Mouse (Mus musculus): ENCODE data around the gene Scin.
"Not testable (repeated sequence)": the region's sequence is repeated elsewhere in the genome, so short reads cannot be mapped to it uniquely, and the experiment has no call there.

Scin gene

GRCm38 (mm10) chr12:40133573-40134271 is at the start of gene Scin:
Gene Scin (minus strand): TSS chr12:40134228.
- in situ Hi-C loops (cut with MboI; ENCODE audit: low sequenced_read_pairs): no loop called here

- in situ Hi-C loops (cut with MboI; ENCODE audit: low sequenced_read_pairs): no loop called here
Measured at GRCm38 (mm10) chr12:40177089-40177488, 43.1 kb upstream of the Scin start.

- in situ Hi-C loops (cut with MboI; ENCODE audit: low sequenced_read_pairs): no loop called here
Measured at GRCm38 (mm10) chr12:40176158-40176557, 42.1 kb upstream of the Scin start.

- in situ Hi-C loops (cut with MboI; ENCODE audit: low sequenced_read_pairs): not testable (repeated sequence)
Measured at GRCm38 (mm10) chr12:40175171-40175570, 41.1 kb upstream of the Scin start.

GRCm38 (mm10) chr12:40171637-40172036 is 37.6 kb upstream of the Scin start:
- in situ Hi-C loops (cut with MboI; ENCODE audit: low sequenced_read_pairs): loop anchor here (25.0 kb wide), 1 partner anchor 659 kb away; no protein-coding TSS in a partner anchor

GRCm38 (mm10) chr12:40169675-40170074 is 35.6 kb upstream of the Scin start:
- in situ Hi-C loops (cut with MboI; ENCODE audit: low sequenced_read_pairs): loop anchor here (25.0 kb wide), 1 partner anchor 657 kb away; no protein-coding TSS in a partner anchor

- in situ Hi-C loops (cut with MboI; ENCODE audit: low sequenced_read_pairs): loop anchor here (25.0 kb wide), 1 partner anchor 652 kb away; no protein-coding TSS in a partner anchor
Measured at GRCm38 (mm10) chr12:40164621-40165020, 30.6 kb upstream of the Scin start.

GRCm38 (mm10) chr12:40160777-40161176 is 26.7 kb upstream of the Scin start:
- in situ Hi-C loops (cut with MboI; ENCODE audit: low sequenced_read_pairs): loop anchor here (25.0 kb wide), 1 partner anchor 648 kb away; no protein-coding TSS in a partner anchor

GRCm38 (mm10) chr12:40154188-40154587 is 20.2 kb upstream of the Scin start:
- in situ Hi-C loops (cut with MboI; ENCODE audit: low sequenced_read_pairs): loop anchor here (25.0 kb wide), 1 partner anchor 642 kb away; no protein-coding TSS in a partner anchor

- in situ Hi-C loops (cut with MboI; ENCODE audit: low sequenced_read_pairs): loop anchor here (25.0 kb wide), 1 partner anchor 640 kb away; no protein-coding TSS in a partner anchor
Measured at GRCm38 (mm10) chr12:40152353-40153069, 18.5 kb upstream of the Scin start.

- in situ Hi-C loops (cut with MboI; ENCODE audit: low sequenced_read_pairs): no loop called here
Measured at GRCm38 (mm10) chr12:40147319-40147718, 13.3 kb upstream of the Scin start.

GRCm38 (mm10) chr12:40146510-40146909 is 12.5 kb upstream of the Scin start:
- in situ Hi-C loops (cut with MboI; ENCODE audit: low sequenced_read_pairs): no loop called here

GRCm38 (mm10) chr12:40140706-40141105 is 6.7 kb upstream of the Scin start:
- in situ Hi-C loops (cut with MboI; ENCODE audit: low sequenced_read_pairs): no loop called here

- in situ Hi-C loops (cut with MboI; ENCODE audit: low sequenced_read_pairs): no loop called here
Measured at GRCm38 (mm10) chr12:40139484-40140245, 5.6 kb upstream of the Scin start.

GRCm38 (mm10) chr12:40134529-40134928 is 501 bp upstream of the Scin start:
- in situ Hi-C loops (cut with MboI; ENCODE audit: low sequenced_read_pairs): no loop called here

- in situ Hi-C loops (cut with MboI; ENCODE audit: low sequenced_read_pairs): no loop called here
Measured at GRCm38 (mm10) chr12:40133194-40133572, 845 bp downstream of the Scin start.

- in situ Hi-C loops (cut with MboI; ENCODE audit: low sequenced_read_pairs): no loop called here
Measured at GRCm38 (mm10) chr12:40118872-40119271, 15.2 kb downstream of the Scin start.

GRCm38 (mm10) chr12:40117045-40117444 is 17.0 kb downstream of the Scin start:
- in situ Hi-C loops (cut with MboI; ENCODE audit: low sequenced_read_pairs): no loop called here

- in situ Hi-C loops (cut with MboI; ENCODE audit: low sequenced_read_pairs): no loop called here
Measured at GRCm38 (mm10) chr12:40116214-40116613, 17.8 kb downstream of the Scin start.

GRCm38 (mm10) chr12:40114883-40115282 is 19.1 kb downstream of the Scin start:
- in situ Hi-C loops (cut with MboI; ENCODE audit: low sequenced_read_pairs): no loop called here

GRCm38 (mm10) chr12:40114020-40114419 is 20.0 kb downstream of the Scin start:
- in situ Hi-C loops (cut with MboI; ENCODE audit: low sequenced_read_pairs): no loop called here
